Mouse (Mus musculus): ENCODE results near the gene Gtpbp8. TPM values are rescaled to one million over a fixed set of nuclear protein-coding genes. Genes with fewer than 3 reads are reported as not detected.

Gtpbp8 gene
- polyA plus RNA-seq, 1 experiment, result 1.5 TPM

DNA sequence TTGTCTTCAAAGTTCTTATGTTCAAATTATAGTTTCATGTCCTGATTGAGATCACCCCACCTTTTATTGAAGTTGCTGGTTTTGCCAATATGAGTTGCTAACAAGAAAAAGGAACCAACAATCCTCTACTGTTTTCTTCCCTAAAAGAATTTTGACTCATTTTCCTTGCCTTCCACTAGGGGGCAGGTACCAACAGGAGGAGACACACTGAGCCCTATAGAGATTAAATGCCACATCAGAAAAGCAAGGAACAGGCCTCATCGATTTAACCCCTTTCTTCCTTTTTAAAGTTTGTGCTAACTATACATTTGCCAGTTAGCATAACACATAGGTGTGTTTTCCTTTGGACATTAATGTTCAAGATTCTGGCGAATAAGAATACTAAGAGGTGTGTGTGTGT is 21.8 kb upstream of the Gtpbp8 start:
- Histone ChIP-seq H3K27me3 (ENCODE audit: control insufficient read depth) (0 out of 2 replicates have a peak, but pooled peaks cover 2% of the 10 kb centered on the region), H3K9me3 (ENCODE audit: control insufficient read depth, low read length) (no peaks in the 10 kb centered on the region), H3K36me3 (ENCODE audit: control insufficient read depth) (no peaks in the 10 kb centered on the region), H3K4me1 (ENCODE audit: control insufficient read depth) (peaks cover 20% of the 10 kb centered on the region), H3K4me3 (replicated peaks) (no peak overlapping the region)
- no peak for TF ChIP-seq GATA1 (IDR thresholded peaks at IDR 0.05; ENCODE audit: low read length)
- no peak for TF ChIP-seq TAL1 (IDR thresholded peaks at IDR 0.05; ENCODE audit: low read length)

DNA sequence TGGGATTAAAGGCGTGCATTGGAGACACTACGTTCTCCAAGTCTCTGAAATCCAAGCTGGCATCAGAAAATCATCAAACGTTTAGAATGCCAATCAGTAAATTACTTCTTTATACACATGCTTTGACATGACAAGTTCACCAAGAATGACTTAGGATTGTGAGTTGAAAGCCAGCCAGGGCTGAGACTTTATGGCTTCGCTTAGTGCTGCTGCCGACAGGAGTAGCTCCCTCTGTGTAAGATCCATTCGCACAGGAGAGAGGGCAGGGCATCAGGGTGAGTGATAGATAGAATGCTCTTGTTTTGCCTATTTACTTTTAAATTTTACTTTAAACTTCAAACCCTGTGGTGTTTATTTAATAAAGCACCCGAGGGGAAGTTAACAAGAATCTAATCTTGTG is 21.3 kb upstream of the Gtpbp8 start:
- Histone ChIP-seq H3K4me1 (ENCODE audit: control insufficient read depth) (peaks cover 18% of the 10 kb centered on the region), H3K4me3 (replicated peaks) (no peak overlapping the region), H3K9me3 (ENCODE audit: control insufficient read depth, low read length) (no peaks in the 10 kb centered on the region), H3K36me3 (ENCODE audit: control insufficient read depth) (no peaks in the 10 kb centered on the region), H3K27me3 (ENCODE audit: control insufficient read depth) (0 out of 2 replicates have a peak, but pooled peaks cover 2% of the 10 kb centered on the region)
- TF ChIP-seq GATA1 (IDR thresholded peaks at IDR 0.05; ENCODE audit: low read length), result no peak
- TF ChIP-seq TAL1 (IDR thresholded peaks at IDR 0.05; ENCODE audit: low read length), result no peak

- no peaks in the 10 kb centered on the region for H3K9me3 ChIP-seq (ENCODE audit: control insufficient read depth, low read length)
- peak overlapping the region; percentile 57 for H3K4me3 ChIP-seq (replicated peaks)
- TF ChIP-seq GATA1 (IDR thresholded peaks at IDR 0.05; ENCODE audit: low read length) (no peak), TAL1 (IDR thresholded peaks at IDR 0.05; ENCODE audit: low read length) (no peak)
- H3K36me3 ChIP-seq (ENCODE audit: control insufficient read depth), result no peaks in the 10 kb centered on the region
- H3K4me1 ChIP-seq (ENCODE audit: control insufficient read depth), result peaks cover 17% of the 10 kb centered on the region
- 0 out of 2 replicates have a peak, but pooled peaks cover 2% of the 10 kb centered on the region for H3K27me3 ChIP-seq (ENCODE audit: control insufficient read depth)
Measured at GRCm38 (mm10) chr16:44766320-44766892, 20.2 kb upstream of the Gtpbp8 start.

DNA sequence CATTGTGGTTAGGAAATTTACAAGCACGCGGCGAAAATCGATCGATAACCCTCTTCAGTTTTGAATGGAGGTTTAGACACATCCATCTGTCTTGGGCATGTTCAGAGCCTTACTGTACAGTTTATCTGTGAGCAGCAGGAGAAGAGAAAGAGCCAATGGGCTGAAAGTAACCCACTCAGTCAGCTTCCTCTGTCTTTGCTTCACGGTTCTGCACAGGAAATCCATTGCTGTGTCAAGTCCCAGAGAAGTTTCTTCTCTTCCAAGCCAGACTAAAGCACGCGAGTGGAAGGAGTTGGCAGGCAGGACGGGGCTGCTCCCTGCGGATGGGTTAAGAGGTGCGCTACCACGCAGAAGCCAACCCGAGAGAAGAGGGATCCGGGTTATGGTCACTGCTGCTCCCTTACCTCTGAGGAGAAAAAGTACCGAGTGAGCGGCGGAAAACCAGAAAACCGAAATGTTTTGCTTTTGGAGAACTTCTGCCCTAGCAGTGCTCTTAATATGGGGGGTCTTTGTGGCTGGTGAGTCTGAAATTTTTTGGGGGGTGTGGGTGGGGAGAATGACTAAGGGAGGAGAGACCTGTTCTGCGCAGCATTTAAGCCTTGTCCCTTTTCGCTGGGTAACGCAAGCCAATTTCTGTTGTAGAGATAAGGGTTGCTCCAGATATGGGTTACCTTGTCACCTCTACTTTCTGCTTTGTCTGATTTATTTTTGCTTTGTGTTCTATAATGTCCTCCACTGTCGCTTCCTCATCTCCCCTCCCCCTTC is 19.6 kb upstream of the Gtpbp8 start, which contains the start of gene Cd200r1:
TSS of gene Cd200r1 (plus strand) at position 182 of the 765 bp plus-strand sequence.
- Histone ChIP-seq H3K4me1 (ENCODE audit: control insufficient read depth) (peaks cover 17% of the 10 kb centered on the region), H3K4me3 (replicated peaks) (peak within 1 kb of the TSS; percentile 57), H3K36me3 (ENCODE audit: control insufficient read depth) (no peaks in the 10 kb centered on the region), H3K9me3 (ENCODE audit: control insufficient read depth, low read length) (no peaks in the 10 kb centered on the region), H3K27me3 (ENCODE audit: control insufficient read depth) (0 out of 2 replicates have a peak, but pooled peaks cover 2% of the 10 kb centered on the region)
- no peak for TF ChIP-seq GATA1 (IDR thresholded peaks at IDR 0.05; ENCODE audit: low read length)
- TF ChIP-seq TAL1 (IDR thresholded peaks at IDR 0.05; ENCODE audit: low read length), result no peak

DNA sequence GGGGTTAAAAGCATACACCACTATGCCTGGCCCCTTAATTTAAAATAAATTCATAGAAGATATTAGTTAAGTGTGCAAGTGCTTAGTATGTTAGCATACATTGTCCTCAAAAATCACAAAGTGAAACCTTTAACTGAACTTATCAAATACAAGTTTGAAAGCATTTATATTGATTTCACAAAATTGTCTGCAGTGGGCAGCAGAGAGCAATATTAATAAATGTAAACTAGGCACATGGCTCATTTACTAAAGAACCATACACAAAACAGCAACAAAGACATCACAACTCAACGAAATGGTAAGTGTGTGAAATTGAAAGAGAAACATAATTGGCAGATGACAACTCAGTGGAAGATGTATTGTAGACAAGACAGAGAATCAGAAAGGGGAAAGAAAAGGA is 15.6 kb upstream of the Gtpbp8 start:
- Histone ChIP-seq H3K4me3 (replicated peaks) (no peak overlapping the region), H3K4me1 (ENCODE audit: control insufficient read depth) (peaks cover 16% of the 10 kb centered on the region), H3K9me3 (ENCODE audit: control insufficient read depth, low read length) (no peaks in the 10 kb centered on the region), H3K27me3 (ENCODE audit: control insufficient read depth) (0 out of 2 replicates have a peak, but pooled peaks cover 2% of the 10 kb centered on the region), H3K36me3 (ENCODE audit: control insufficient read depth) (no peaks in the 10 kb centered on the region)
- TF ChIP-seq GATA1 (IDR thresholded peaks at IDR 0.05; ENCODE audit: low read length) (no peak), TAL1 (IDR thresholded peaks at IDR 0.05; ENCODE audit: low read length) (no peak)

DNA sequence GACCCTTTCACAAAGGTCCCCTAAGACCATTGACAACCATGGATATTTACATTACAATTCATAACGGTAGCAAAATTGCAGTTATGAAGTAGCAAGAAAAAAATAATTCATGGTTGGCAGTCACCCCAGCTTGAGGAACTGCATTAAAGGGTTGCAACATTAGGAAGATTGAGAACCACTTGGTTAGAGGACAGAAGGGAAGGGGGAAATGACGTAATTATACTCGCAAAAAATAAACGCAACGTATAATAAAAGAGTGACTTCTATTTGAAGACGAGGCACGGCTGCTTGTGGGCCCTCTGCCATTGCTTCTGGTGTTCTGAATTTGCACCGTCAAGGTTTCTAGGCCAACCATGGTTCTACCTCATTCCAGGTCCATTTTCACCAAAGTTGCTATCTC is 11.5 kb upstream of the Gtpbp8 start:
- TF ChIP-seq TAL1 (IDR thresholded peaks at IDR 0.05; ENCODE audit: low read length) (no peak), GATA1 (IDR thresholded peaks at IDR 0.05; ENCODE audit: low read length) (no peak)
- Histone ChIP-seq H3K9me3 (ENCODE audit: control insufficient read depth, low read length) (no peaks in the 10 kb centered on the region), H3K36me3 (ENCODE audit: control insufficient read depth) (no peaks in the 10 kb centered on the region), H3K4me1 (ENCODE audit: control insufficient read depth) (no peaks in the 10 kb centered on the region), H3K4me3 (replicated peaks) (no peak overlapping the region), H3K27me3 (ENCODE audit: control insufficient read depth) (no peaks in the 10 kb centered on the region)

- TF ChIP-seq TAL1 (IDR thresholded peaks at IDR 0.05; ENCODE audit: low read length), result no peak
- TF ChIP-seq GATA1 (IDR thresholded peaks at IDR 0.05; ENCODE audit: low read length), result no peak
- Histone ChIP-seq H3K4me3 (replicated peaks) (no peak overlapping the region), H3K27me3 (ENCODE audit: control insufficient read depth) (no peaks in the 10 kb centered on the region; the same call in 1 of the 2 replicates), H3K36me3 (ENCODE audit: control insufficient read depth) (peaks cover 3% of the 10 kb centered on the region; the same call in 1 of the 2 replicates), H3K9me3 (ENCODE audit: control insufficient read depth, low read length) (no peaks in the 10 kb centered on the region), H3K4me1 (ENCODE audit: control insufficient read depth) (peaks cover 37% of the 10 kb centered on the region)
Measured at GRCm38 (mm10) chr16:44748007-44748406, 1.8 kb upstream of the Gtpbp8 start.

DNA sequence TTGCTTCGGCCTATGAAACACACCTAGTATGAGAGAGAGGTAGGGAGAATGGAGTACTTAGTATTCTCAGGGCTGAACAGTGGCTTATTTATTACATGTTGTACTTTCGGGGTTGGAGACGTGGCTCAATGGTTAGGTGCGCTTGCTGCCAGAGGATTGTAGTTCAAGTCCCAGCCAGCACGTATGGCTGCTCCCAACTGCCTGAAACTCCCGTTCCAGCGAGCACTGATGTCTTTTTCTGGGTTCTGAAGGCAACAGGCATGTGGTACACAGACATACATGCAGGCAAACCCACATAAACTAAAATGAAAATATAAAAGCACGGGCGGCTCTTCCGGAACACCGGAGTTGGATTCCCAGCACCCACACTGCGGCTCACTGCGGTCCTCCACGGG is 695 bp downstream of the Gtpbp8 start:
- Histone ChIP-seq H3K27me3 (ENCODE audit: control insufficient read depth) (no peaks in the 10 kb centered on the region), H3K9me3 (ENCODE audit: control insufficient read depth, low read length) (no peaks in the 10 kb centered on the region), H3K4me1 (ENCODE audit: control insufficient read depth) (peaks cover 37% of the 10 kb centered on the region), H3K36me3 (ENCODE audit: control insufficient read depth) (peaks cover 18% of the 10 kb centered on the region), H3K4me3 (replicated peaks) (peak overlapping the region; percentile 83)
- TF ChIP-seq GATA1 (IDR thresholded peaks at IDR 0.05; ENCODE audit: low read length) (no peak), TAL1 (IDR thresholded peaks at IDR 0.05; ENCODE audit: low read length) (no peak)

DNA sequence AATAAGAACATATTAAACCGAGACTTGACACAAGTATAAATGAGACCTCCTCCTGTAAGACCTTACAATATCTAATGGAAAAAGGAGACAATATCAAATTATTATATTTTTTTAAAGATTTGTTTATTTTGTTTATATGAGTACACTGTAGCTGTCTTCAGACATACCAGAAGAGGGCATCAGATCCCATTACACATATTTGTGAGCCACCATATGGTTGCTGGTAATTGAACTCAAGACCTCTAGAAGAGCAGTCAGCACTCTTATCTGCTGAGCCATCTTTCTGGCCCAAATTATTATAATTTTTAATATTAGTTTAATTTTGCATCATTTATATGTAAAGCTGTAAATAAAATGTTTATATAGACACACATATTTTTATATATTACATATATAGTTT is 3.4 kb downstream of the Gtpbp8 start:
- no peak for TF ChIP-seq TAL1 (IDR thresholded peaks at IDR 0.05; ENCODE audit: low read length)
- TF ChIP-seq GATA1 (IDR thresholded peaks at IDR 0.05; ENCODE audit: low read length), result no peak
- Histone ChIP-seq H3K27me3 (ENCODE audit: control insufficient read depth) (no peaks in the 10 kb centered on the region), H3K9me3 (ENCODE audit: control insufficient read depth, low read length) (no peaks in the 10 kb centered on the region), H3K4me3 (replicated peaks) (no peak overlapping the region), H3K4me1 (ENCODE audit: control insufficient read depth) (peaks cover 29% of the 10 kb centered on the region), H3K36me3 (ENCODE audit: control insufficient read depth) (peaks cover 40% of the 10 kb centered on the region)
